10 mouse cellular contexts compared by ENCODE assay signal in genomic region chr12:112096051-112096732, GRCm38 (mm10). TPM values are rescaled to one million over a fixed set of nuclear protein-coding genes. Genes with fewer than 3 reads are reported as not detected.
A peak's percentile ranks its signal among the peaks of the same experiment; 100 is the strongest.
DNase-seq lines count a peak whose midpoint lies in the region; ATAC-seq and TF ChIP-seq lines count a peak whose summit lies in the region.
"Had no signal": no experiment of that assay in that cellular context is flagged by ENCODE, and none has a peak within 500 bp of the region (broad histone marks: within the 10 kb centered on the region; RNA-seq: fewer than 3 reads in every experiment).

No protein-coding gene starts in this region.

- 74% methylated on average over 13 of the region's 13 CpGs for WGBS in midbrain, postnatal 0 days
- 81% methylated on average over 13 of the region's 13 CpGs for WGBS in midbrain, embryonic 11.5 days
- 76% methylated on average over 13 of the region's 13 CpGs for WGBS in midbrain, embryonic 16.5 days
- WGBS in midbrain, embryonic 14.5 days: 80% methylated on average over 13 of the region's 13 CpGs

- H3K36me3 ChIP-seq in midbrain, postnatal 0 days (ENCODE audit: insufficient read depth, low read length): no peaks in the 10 kb centered on the region
- H3K36me3 ChIP-seq in midbrain, embryonic 11.5 days (ENCODE audit: control insufficient read depth, insufficient read depth, low read length): no peaks in the 10 kb centered on the region
- no peaks in the 10 kb centered on the region for H3K36me3 ChIP-seq in midbrain, embryonic 16.5 days (ENCODE audit: control insufficient read depth, insufficient read depth, low read length)
- no peaks in the 10 kb centered on the region for H3K36me3 ChIP-seq in midbrain, embryonic 14.5 days (ENCODE audit: control insufficient read depth, insufficient read depth, low read length)
- H3K36me3 ChIP-seq: hindbrain, embryonic 15.5 days had no signal

- no peaks in the 10 kb centered on the region for H3K27me3 ChIP-seq in midbrain, postnatal 0 days (ENCODE audit: insufficient read depth, low read length)
- no peaks in the 10 kb centered on the region for H3K27me3 ChIP-seq in midbrain, embryonic 11.5 days (ENCODE audit: control insufficient read depth, insufficient read depth, low read length)
- no peaks in the 10 kb centered on the region for H3K27me3 ChIP-seq in midbrain, embryonic 16.5 days (ENCODE audit: control insufficient read depth, insufficient read depth, low read depth, low read length)
- H3K27me3 ChIP-seq in midbrain, embryonic 14.5 days (ENCODE audit: control insufficient read depth, insufficient read depth, low read length): no peaks in the 10 kb centered on the region

- no peak for ATAC-seq in midbrain, postnatal 0 days (ENCODE audit: low FRiP score)
- ATAC-seq in midbrain, embryonic 11.5 days (ENCODE audit: low FRiP score): no peak
- peak; percentile 27 for ATAC-seq in granulocyte monocyte progenitor cell, adult 5-6 weeks (replicated peaks; ENCODE audit: poor library complexity, severe bottlenecking)
- ATAC-seq in midbrain, embryonic 16.5 days: no peak
- ATAC-seq in midbrain, embryonic 14.5 days (ENCODE audit: low FRiP score, low TSS enrichment): no peak

- DNase-seq in midbrain, postnatal 0 days (ENCODE audit: low spot score): peak; percentile 15
- DNase-seq in midbrain, embryonic 11.5 days (ENCODE audit: low spot score, missing footprints): no peak
- DNase-seq in left cerebral cortex, adult 2 months (ENCODE audit: extremely low spot score in 1 of 2, low spot score in 2 of 2): peak; percentile 55 to 58
- peak; percentile 74 for DNase-seq in testis, postnatal 10 days (ENCODE audit: low spot score)
- DNase-seq in urinary bladder, postnatal 25 days (ENCODE audit: low spot score): no peak
- no peak for DNase-seq in midbrain, embryonic 14.5 days

- H3K4me3 ChIP-seq in midbrain, postnatal 0 days (ENCODE audit: low read depth, low read length): no peak overlapping the region
- no peak overlapping the region for H3K4me3 ChIP-seq in midbrain, embryonic 11.5 days (ENCODE audit: low read depth, low read length)
- no peak overlapping the region for H3K4me3 ChIP-seq in left cerebral cortex, adult 2 months
- H3K4me3 ChIP-seq in midbrain, embryonic 16.5 days (ENCODE audit: low read depth, low read length): no peak overlapping the region
- no peak overlapping the region for H3K4me3 ChIP-seq in midbrain, embryonic 14.5 days (replicated peaks; ENCODE audit: low read depth, low read length)
- H3K4me3 ChIP-seq: hindbrain, embryonic 15.5 days had no signal

- TF ChIP-seq CTCF in midbrain, postnatal 0 days (IDR thresholded peaks at IDR 0.05): no peak
- no peak for TF ChIP-seq CTCF in left cerebral cortex, adult 2 months (IDR thresholded peaks at IDR 0.05)

- no peak overlapping the region for H3K9ac ChIP-seq in midbrain, postnatal 0 days (replicated peaks; ENCODE audit: low read length, poor library complexity, severe bottlenecking)
- no peak overlapping the region for H3K9ac ChIP-seq in midbrain, embryonic 11.5 days (ENCODE audit: low read length)
- H3K9ac ChIP-seq in midbrain, embryonic 16.5 days (ENCODE audit: low read depth, low read length): no peak overlapping the region
- no peak overlapping the region for H3K9ac ChIP-seq in midbrain, embryonic 14.5 days (replicated peaks; ENCODE audit: low read length)
- H3K9ac ChIP-seq: hindbrain, embryonic 15.5 days had no signal

- H3K4me1 ChIP-seq in midbrain, postnatal 0 days (ENCODE audit: insufficient read depth, low read length): no peaks in the 10 kb centered on the region
- no peaks in the 10 kb centered on the region for H3K4me1 ChIP-seq in midbrain, embryonic 11.5 days (ENCODE audit: control insufficient read depth, insufficient read depth, low read length)
- no peaks in the 10 kb centered on the region for H3K4me1 ChIP-seq in midbrain, embryonic 16.5 days (ENCODE audit: control insufficient read depth, insufficient read depth, low read length)
- H3K4me1 ChIP-seq in midbrain, embryonic 14.5 days (ENCODE audit: control insufficient read depth, insufficient read depth, low read length): no peaks in the 10 kb centered on the region
- H3K4me1 ChIP-seq: hindbrain, embryonic 15.5 days had no signal

- intact Hi-C loops in left cerebral cortex, adult 2 months (cut with DNase I): loop anchor here (10.0 kb wide), 1 partner anchor 341 kb away; the partner anchor contains the start of gene Klc1

- no peaks in the 10 kb centered on the region for H3K9me3 ChIP-seq in midbrain, postnatal 0 days (ENCODE audit: low read length)
- H3K9me3 ChIP-seq in midbrain, embryonic 11.5 days (ENCODE audit: control insufficient read depth, low read length): no peaks in the 10 kb centered on the region
- no peaks in the 10 kb centered on the region for H3K9me3 ChIP-seq in midbrain, embryonic 16.5 days (replicated peaks; ENCODE audit: control insufficient read depth, low read length, poor library complexity, severe bottlenecking)
- H3K9me3 ChIP-seq in midbrain, embryonic 14.5 days (ENCODE audit: control insufficient read depth, low read length): no peaks in the 10 kb centered on the region
- H3K9me3 ChIP-seq: hindbrain, embryonic 15.5 days had no signal

- no peak overlapping the region for H3K27ac ChIP-seq in midbrain, postnatal 0 days (ENCODE audit: low read depth, low read length)
- H3K27ac ChIP-seq in midbrain, embryonic 11.5 days (ENCODE audit: low read depth, low read length): no peak overlapping the region
- no peak overlapping the region for H3K27ac ChIP-seq in left cerebral cortex, adult 2 months
- H3K27ac ChIP-seq in midbrain, embryonic 16.5 days (ENCODE audit: low read length): no peak overlapping the region
- H3K27ac ChIP-seq in midbrain, embryonic 14.5 days (replicated peaks; ENCODE audit: low read depth, low read length): no peak overlapping the region
- H3K27ac ChIP-seq: hindbrain, embryonic 15.5 days had no signal

- no peak overlapping the region for H3K4me2 ChIP-seq in midbrain, postnatal 0 days (ENCODE audit: low read depth, low read length, poor library complexity, severe bottlenecking)
- no peak overlapping the region for H3K4me2 ChIP-seq in midbrain, embryonic 11.5 days
- H3K4me2 ChIP-seq in midbrain, embryonic 16.5 days (ENCODE audit: low read length): no peak overlapping the region
- no peak overlapping the region for H3K4me2 ChIP-seq in midbrain, embryonic 14.5 days (ENCODE audit: low read length)
- H3K4me2 ChIP-seq: hindbrain, embryonic 15.5 days had no signal

RNA-seq across cellular contexts. Expression of gene Aspg, which starts 10.3 kb away (rescaled TPM):
- 3.6 and 5.2 TPM in 2 replicates for total RNA-seq in midbrain, postnatal 0 days (2014; rRNA removed)
- 2.3 and 2.5 TPM in 2 replicates for polyA plus RNA-seq in midbrain, postnatal 0 days (2015; fragmentation: Nextera tagmentation; extraction: Ambion mirVana)
- polyA plus RNA-seq in midbrain, embryonic 11.5 days (2014; fragmentation: Nextera tagmentation; extraction: Ambion mirVana): 0.25 TPM in 1 of 2 replicates, not detected in the other
- total RNA-seq in granulocyte monocyte progenitor cell, adult 5-6 weeks (2014; fragmentation: Nextera tagmentation): not detected in 2 replicates
- not detected in 2 replicates for total RNA-seq in granulocyte monocyte progenitor cell, adult 5-6 weeks (2017)
- 1 to 10 TPM; 4.7 to 4.9 TPM for total RNA-seq in left cerebral cortex, adult 2 months (2021)
- polyA plus RNA-seq in midbrain, embryonic 16.5 days (2015; fragmentation: Nextera tagmentation; extraction: Ambion mirVana): 0.66 and 0.74 TPM in 2 replicates
- not detected in 2 replicates for polyA plus RNA-seq in midbrain, embryonic 14.5 days (2014; fragmentation: Nextera tagmentation; extraction: Ambion mirVana)
- total RNA-seq: neutrophil, adult 5-6 weeks had no signal

RNA-seq across cellular contexts. Expression of gene Kif26a, which starts 49.8 kb away (rescaled TPM):
- 24.1 and 26.5 TPM in 2 replicates for total RNA-seq in midbrain, postnatal 0 days (2014; rRNA removed)
- 1.9 and 2.4 TPM in 2 replicates for polyA plus RNA-seq in midbrain, postnatal 0 days (2015; fragmentation: Nextera tagmentation; extraction: Ambion mirVana)
- 2.6 and 3.5 TPM in 2 replicates for polyA plus RNA-seq in midbrain, embryonic 11.5 days (2014; fragmentation: Nextera tagmentation; extraction: Ambion mirVana)
- total RNA-seq in granulocyte monocyte progenitor cell, adult 5-6 weeks (2014; fragmentation: Nextera tagmentation): not detected in 2 replicates
- not detected in 2 replicates for total RNA-seq in granulocyte monocyte progenitor cell, adult 5-6 weeks (2017)
- total RNA-seq in left cerebral cortex, adult 2 months (2021): 1 to 10 TPM; 4.9 to 5.2 TPM
- polyA plus RNA-seq in midbrain, embryonic 16.5 days (2015; fragmentation: Nextera tagmentation; extraction: Ambion mirVana): 4.7 and 6.2 TPM in 2 replicates
- 6.2 and 7.2 TPM in 2 replicates for polyA plus RNA-seq in midbrain, embryonic 14.5 days (2014; fragmentation: Nextera tagmentation; extraction: Ambion mirVana)
- total RNA-seq: neutrophil, adult 5-6 weeks had no signal

Comparison
In these comparisons a context has a peak if more than half of its experiments do, and no peak if none do; other contexts are left out.
1. DNase-seq: peak in midbrain, postnatal 0 days (single experiment), left cerebral cortex, adult 2 months (2 of 2) and testis, postnatal 10 days (single experiment); none in midbrain, embryonic 11.5 days (single experiment), urinary bladder, postnatal 25 days (single experiment) and midbrain, embryonic 14.5 days (single experiment).